Mouse (Mus musculus) lung, postnatal 14 days (tissue): ENCODE results near the gene Gm42906.

Experiments
- DNase-seq: peaks from one replicate; pipeline ENCODE4 v3.0.0; 2021

Gm42906 gene

DNA sequence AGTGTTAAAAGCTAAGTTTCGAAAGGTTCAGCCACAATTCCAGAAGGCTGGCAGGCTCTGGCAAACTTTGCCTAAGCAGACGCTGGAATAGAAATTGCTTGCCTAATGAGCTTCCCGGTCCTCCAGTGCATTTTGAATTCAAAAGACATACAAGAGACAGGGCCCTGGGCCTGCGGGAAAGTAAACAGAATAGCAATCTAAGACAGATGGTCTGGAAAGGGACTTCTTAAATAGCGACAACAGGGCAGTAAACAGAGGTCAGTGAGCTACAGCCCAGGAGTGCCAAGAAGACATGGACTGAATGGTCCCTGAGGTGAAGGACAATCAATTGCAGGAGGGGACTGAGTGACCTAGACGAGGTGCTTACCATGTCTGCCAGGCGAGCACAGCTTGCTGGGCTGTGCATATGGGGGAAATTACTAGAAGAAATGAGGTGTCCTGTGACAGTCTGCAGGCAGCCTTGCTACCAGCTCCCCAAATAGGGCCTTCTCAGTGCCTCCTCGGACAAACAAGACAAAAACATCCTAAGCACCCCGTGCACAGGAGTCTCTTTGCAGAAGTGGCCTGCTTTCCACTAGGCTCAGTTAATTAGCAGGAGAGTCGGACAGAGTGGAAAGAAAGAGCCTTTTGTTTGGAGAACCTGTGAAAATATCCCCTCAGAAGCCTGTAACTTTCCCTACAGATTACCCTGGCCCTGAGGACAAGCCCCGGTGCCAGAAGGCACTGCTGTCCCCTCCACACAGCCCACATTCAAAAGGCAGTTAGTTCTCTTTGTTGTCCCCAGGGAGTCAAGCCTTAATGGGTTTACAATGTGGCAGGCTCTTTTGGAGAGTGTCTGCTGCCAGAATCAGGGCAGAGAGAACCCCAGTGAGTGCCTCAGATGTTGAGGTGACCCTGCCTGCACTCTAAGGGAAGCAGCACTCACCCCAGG lies 285.0 kb downstream of the Gm42906 start:
- DNase-seq = peak; percentile 62

DNA sequence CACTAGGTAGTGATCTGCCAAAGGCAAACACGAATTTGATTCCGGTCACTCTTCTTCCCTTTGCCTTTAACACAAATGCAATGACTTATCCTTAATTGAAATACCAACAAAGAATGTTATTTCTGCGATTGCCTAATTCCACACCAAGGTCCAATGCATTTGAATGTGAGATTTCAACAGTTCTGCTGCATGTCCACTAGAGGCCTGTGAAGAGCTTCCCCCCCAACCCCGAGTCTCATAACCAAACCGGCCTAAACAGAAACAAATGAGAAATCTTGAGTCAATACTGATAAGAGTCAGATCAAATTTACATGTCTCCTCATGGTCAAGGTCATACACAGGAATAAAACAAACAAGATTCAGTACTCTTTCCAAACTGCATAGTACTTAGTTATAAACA lies 285.7 kb downstream of the Gm42906 start:
- peak; percentile 51 for DNase-seq

DNA sequence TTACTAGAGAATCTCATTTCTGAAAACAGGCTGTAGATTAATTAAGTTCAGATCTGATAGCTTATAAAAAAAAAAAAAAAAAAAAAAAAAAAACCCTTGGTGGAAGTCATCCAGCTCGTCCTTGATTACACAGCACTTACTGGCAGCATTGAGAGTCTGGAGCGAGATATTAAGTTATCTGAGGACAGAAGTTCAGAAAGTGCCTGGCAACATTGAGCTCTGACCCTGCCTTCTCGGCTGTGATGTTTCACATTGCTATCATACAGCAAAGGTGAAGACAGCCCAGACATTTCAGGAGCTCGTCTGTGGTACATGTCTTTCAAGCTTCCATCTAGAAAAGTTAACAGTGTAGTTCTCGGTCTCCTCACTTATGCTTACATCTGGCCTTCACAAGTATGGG lies 290.1 kb downstream of the Gm42906 start:
- DNase-seq = no peak

DNA sequence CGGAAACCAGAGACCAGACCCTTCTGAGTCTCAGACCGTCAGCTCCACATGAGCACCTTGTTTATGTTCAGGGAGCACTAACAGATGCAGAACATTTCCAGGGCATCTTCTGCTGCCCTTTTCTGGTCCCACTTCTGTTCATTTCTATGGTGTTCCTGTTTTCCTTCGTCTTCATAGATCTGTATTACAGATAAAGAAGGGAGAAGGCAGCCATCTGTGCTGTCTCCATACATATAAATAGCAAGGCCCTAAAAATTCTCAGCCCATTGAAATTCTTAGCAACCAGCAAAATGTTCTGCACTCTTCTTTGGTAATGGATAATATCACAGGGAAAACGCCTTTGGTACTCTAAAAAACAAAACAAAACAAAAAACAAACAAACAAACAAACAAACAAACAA lies 290.7 kb downstream of the Gm42906 start:
- DNase-seq = no peak

DNA sequence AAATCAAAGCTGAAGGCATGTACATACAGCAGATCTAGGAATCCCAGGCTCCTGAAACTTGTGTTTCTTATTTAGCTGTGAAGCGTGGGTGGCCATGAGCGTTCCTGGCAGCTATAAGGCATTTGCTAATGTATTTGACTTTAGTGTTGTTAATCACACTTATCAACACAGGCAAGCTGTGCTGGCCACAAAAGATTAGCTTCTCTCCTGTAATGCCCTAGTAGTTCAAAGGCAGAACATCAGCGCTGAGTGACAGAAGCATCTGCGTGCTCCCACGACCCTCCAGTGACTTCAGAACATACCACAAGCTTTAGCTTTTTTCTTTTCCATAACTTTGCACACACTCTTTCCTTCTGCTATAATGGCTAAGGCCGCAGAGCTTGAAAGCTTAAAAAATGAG lies 292.0 kb downstream of the Gm42906 start:
- DNase-seq = no peak

DNA sequence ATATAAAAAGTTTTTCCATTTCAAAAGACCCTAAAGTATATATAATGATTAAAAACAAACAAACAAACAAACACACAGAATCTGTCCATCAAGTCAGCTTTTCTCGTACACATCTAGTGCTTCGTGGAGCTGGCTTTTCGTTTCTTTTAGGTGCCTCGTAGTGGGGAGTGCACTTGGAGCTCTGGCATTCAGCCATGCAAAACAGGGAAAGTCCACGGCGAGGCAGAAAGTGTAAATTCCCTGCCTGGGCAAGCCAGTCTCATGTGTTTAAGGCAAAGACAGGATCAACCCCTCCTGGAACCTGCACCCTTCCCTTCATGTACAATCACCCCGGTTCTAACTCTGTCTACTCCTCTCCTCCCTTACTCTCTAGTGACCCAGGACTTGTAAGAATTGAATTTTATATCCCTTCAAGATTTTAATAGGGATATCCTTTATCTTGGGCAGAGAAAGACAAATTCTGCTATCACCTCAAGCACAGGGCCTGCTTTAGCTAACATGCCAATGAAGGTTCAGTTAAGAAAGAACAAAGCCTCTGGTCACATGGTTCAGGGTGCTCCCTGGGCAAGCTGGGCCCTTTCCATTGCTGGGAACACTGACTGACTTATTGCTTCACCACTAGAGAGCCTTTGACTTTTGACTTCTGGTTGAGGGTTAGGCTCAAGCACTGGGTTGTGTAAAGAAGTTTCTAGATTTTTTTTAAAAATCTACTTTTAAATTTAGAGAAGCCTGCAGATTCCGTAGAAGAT lies 292.7 kb downstream of the Gm42906 start:
- DNase-seq = no peak

DNA sequence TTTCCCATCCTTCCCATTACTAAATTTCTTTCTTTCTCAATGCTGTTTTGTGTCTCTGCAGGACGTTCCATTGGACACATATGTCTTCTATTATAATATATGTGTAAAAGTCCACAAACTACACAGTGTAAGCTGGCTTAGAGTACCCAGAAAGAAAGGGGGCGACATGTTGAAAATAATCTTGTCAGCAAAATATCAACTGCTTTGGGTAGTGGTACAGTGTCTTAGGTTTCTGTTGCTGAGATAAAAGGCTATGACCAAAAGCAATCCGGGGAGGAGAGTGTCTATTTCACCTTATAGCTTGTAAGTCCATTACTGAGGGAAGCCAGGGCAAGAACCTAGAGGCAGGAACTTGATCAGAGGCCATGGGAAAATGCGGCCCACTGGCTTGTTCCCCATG lies 293.8 kb downstream of the Gm42906 start:
- no peak for DNase-seq

DNA sequence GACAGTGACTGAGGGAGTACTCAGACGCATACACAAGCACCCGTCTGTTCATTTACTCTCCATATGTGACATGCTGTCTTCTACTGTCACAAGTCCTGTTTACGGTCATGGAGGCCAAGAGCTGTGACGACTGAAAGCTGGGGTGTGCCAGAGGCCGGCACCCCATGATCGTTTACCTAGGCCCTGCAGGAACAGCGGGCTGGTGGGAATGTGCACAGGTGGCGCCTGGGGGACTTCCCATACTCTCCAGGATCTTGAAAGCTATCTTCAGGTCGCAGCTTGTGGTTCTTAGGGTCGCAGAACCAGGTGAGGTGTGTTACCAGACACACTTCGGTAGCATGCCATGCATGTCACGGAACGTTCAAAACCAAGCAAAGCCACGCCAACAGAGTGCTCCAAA lies 294.2 kb downstream of the Gm42906 start:
- no peak for DNase-seq

DNA sequence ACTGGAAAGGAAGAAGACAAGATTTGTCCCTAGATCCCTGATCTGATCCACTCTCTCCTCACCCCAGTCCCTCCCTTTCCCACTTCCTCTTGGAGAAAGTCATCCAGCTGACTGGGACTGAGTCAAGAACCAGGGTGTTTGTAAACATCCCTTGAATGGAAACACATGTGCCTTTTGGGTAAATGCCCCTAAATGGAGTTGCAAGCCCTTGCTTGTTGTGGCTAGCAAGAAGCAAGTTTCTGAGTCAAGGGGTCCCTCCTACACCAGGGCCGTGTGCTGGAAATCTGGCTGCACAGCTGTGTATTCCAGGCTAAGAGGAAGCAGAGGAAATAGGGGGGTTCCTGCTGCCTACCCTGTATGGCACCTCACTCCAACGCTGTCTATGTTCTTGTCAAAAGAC lies 298.2 kb downstream of the Gm42906 start:
- DNase-seq = peak; percentile 45

DNA sequence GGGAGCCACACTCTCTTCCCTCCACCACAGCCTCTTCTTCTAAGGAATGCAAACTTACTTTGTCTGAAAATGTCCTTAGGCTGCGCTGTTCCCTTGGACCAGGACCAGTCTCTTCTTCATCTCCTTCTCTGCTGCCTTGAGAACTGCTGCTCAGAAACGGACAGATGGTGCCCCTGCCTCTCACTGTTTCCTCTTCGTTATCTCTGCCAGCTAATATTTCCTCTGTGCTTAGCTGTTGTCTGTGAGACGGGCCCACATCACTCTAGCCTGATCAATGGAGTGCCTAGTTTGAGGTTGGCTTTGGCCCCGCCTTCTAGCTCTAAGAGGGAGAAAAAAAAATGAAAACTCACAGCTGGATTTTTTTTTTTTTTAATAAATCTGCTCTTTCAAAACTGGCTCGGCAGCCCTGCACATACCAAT lies 300.7 kb downstream of the Gm42906 start:
- DNase-seq = no peak

DNA sequence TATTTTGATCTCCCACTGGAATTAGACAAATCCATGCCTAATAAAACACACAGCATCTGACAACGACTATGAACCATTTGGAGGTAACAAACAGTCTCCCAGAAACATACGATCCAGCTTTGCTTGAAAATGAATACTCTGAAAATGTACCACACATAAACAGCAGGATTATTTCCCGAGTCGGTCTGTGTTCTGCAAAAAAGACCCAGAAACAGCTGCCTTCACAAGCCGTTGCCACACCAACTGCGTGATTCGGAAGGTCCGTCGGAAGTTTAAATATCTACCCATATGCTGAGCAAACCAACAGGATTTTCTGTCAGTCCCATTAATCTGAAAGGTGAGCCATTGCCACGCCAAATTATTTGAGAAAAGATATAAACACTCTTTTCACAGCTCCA lies 301.4 kb downstream of the Gm42906 start:
- no peak for DNase-seq

DNA sequence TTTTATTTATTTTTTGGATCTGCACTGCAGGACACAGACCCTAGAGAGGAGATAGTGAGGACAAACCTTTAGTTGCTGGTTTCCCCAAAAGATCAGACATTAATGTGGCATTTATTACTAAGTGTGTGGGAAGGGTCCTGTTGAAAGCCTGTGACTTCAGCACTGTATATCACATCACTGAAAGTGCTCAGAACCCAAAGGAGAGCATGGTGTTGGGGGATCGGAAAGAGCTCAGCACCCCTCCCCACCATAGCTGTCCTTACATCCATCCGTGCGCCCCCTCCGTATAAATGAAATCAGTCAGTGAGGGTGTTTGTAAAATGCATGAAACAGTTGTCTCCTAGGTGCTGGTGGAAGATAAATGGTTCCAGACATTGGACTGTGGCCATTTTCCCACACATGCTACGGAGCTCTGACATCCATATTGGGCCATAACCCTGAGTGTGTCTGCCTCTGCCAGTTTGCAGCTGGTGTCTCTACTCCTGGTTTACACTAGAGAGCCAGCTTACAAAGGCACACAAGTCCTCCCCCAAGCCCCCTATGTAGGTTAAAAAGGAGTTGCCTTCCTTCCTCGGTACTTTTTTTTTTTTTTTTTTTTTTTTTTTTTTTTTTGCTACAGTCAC lies 301.9 kb downstream of the Gm42906 start:
- DNase-seq = no peak

DNA sequence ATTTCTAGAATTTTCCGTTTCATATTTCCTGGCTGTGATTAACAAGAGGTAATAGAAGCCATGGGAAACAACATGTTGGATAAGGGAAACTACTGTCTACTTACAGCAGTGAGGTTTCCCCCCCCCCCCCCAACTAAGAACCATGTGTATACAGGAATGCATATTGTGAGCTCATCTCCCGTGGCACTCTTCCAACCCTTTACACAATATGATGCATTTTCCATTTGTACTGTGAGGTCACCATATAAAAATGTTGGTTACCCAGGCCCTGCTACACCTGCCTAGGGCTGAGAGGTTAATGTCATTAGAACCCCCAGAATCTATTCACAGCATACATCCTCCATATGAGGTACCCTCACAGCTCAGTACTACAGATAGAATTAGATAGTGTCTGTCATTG lies 310.1 kb downstream of the Gm42906 start:
- DNase-seq = no peak

DNA sequence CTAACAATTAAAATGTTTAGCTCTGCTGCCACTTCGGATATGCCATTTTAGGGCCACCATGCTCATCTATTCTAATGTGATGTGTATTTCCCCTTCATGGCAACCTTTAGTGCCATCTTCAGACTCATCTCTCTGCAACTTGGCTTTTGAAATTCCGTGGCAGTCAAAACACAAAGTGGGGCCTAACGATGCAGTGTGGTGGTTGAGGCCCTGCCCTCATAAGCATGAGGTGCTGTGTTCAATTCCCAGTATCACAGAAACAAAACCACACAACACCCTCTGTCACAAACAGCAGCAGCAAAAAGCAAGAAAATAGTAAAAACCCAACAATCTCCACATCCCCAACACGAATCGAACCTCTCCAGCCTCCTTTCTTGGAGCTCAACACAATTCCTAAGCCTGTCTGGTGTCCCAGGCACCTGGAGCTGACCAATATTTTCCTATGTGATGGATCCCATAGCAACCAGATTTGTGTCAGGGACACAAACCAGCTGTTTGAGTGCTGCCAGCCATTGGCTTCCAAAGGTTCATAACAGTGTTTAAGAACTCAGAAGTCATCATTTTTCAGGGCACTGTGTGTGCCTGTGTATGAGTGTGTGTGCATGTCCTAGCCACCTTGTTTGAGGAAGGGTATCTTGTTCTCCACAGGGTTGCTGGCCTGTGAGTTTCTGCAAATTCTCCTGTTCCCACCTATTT lies 311.6 kb downstream of the Gm42906 start:
- DNase-seq = peak; percentile 67

DNA sequence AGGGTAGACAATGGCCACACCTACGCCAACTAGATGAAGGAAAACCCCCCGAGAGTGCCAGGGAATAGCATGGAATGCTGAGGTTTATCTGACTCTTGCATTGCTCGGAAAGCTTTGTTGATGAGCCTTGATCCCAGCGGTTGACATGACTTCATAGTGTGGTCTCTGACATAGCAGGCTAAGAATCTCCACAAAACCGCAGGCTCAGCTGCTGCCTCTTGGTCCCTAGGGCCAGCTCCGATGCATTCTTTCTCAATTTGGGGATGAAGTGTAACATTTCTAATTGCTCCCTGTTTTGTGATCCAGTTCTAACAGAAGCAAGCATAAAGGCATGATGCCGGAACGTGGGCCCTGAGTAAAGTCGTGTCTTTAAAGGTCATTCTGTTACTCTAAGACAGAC lies 315.2 kb downstream of the Gm42906 start:
- no peak for DNase-seq

DNA sequence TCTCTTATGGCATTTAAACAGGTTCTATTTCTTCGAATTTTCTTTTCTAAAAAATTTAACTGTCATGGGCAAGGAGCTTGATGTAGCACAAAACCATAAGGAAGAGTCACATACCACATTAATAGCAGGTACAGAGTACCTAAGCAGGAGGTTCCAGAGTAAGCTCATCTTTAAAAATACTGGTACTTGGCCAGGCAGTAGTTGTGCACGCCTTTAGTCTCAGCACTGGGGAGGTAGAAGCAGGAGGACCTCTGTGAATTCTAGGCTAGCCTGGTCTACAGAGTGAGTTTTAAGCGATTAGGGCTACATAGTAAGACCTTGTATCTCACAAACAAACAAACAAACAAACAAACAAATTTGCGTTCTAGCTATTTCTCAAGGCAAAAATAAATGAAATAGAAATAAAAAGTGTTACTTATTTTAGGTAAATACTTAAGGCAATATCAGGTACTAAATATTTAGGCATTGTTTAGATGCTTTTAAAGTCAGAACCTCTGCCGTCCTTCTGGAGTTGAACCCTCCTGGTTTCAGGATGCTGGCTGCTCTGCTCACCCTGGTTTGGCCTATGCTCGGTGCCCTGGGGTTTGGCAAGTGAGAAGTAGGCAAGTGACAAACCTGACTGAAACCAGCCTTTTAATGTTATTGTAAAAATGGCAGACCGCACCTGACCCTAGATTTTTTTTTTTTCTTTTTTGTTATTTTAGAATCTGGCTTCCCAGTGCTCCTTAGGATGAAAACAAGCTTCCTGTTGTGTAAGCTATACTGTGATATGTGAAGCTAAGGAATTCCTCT lies 316.7 kb downstream of the Gm42906 start:
- no peak for DNase-seq

DNA sequence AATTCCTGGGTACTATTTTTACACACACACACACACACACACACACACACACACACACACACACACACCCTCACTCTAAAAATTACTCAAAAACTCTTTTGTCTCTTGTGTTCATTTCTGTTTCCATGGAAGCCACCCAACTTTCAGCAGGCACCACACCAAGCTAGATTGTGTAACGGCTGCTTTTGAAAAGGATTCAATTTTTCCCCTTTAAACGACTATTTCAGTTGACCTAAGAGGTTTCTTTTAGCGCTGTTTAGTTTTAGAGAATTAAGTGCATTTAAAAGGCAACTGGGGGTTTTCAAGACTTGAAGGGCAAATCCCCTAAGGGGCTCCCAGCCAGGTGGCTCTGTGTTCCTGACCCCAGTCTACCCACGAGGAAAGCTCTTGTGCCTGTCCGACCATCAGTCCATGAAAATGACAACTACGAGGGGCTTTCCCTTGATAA lies 317.5 kb downstream of the Gm42906 start:
- DNase-seq = peak; percentile 53

DNA sequence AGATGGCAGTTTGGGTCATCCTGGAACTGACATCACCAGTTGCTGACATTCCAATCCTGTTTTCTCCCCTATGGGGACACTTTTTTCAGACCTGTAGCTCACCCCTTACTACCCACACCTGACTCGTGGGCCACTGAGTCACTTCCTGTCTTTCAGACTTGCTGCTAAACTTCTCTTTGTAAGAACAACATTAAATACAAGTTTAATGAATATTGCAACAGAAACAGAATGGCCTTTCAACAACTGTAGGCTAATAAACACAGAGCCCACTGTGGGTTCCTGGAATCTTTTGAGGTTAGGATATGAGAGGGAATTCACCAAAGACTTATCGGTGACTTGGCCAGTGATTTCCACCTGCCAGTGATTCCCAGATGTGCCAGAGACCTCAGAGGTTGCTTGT lies 318.1 kb downstream of the Gm42906 start:
- no peak for DNase-seq

DNA sequence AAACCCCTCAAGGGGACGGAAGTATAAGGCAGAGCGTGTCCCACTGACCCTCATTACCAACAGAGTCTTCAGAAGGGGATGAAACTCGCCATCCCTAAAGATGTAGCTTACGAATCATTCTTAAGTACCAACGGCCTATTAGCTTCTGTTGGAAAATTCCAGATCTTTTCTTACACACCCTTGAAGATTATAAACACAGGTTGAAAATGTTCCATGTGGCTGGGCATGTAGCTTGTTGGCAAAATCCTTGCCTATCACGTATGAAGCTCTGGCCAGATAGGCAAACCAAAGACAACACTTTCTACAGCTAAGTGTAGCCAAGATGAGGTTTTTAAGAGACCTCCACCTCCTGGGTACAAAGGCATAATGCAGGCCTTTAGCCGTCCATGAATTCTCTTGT lies 319.0 kb downstream of the Gm42906 start:
- DNase-seq = no peak

DNA sequence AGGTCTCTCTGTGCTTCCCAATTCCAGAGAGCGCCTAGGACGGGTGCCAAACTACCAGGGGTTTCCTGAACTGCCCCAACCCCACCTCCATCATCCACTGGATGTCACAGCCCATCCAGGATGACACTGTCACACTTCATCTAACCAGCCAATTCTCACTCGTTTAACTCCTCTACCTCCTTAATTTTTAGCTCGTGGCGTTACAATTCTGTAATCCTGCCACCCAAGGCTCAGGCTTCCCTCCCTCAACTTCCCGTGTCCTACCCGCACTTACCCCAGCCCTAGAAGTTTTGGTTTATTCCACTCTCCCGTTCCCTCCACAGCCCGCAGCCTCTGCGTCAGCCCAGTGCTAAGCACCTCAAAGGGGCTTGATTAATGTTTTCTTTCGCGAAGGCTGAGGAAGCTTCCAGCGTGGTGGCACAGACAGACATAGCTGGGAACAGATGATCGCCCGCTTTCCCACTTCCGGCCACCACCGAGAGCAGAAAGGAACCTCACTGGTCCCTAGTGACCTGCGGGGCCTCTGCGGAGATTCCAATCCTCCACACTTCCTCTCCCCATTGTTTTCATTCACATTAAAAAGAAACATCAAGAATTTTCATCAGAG lies 319.6 kb downstream of the Gm42906 start:
- DNase-seq = no peak

DNA sequence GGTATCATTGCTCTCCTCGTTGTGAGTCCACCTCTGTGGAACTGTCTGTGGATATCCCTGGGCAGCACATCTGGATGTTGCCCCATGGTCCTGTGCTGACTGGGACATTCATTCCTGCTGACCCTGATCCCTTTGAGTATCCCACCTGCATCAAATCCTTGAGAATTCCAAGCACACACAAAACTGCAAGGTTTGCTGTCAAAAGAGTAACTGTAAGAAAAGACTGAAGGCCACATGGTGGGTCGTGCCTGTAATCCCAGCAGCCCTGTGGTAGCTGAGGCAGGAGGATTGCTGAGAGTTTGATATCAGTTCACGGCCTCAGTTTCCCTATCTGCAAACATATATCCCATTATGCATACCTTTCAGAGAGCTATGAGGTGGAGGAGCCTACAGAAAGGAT lies 321.1 kb downstream of the Gm42906 start:
- no peak for DNase-seq
